Mouse (Mus musculus) heart, embryonic 16.5 days (tissue): Measurements from ENCODE around the gene Poln. TPM values are rescaled to one million over a fixed set of nuclear protein-coding genes. Genes with fewer than 3 reads are reported as not detected.
A peak's percentile ranks its signal among the peaks of the same experiment; 100 is the strongest.

ENCODE experiments used
- ATAC-seq: fragments of 200-750 bp; cut with Nextera tagmentation; replicated peaks from 2 replicates; pipeline ENCODE4 v1.8.0; 2017; ENCODE audit warnings: moderate number of reproducible peaks; ENCODE audit not compliant: insufficient read depth, low FRiP score; ENCODE audit errors: extremely low read depth
- H3K27ac ChIP-seq: fragments of 300-500 bp; sonication (generic); 2 replicates; pipeline ENCODE4 v1.5.1; 2014; ENCODE audit warnings: mild to moderate bottlenecking, low read length, control low read depth, moderate library complexity
- H3K27me3 ChIP-seq: fragments of 300-500 bp; sonication (generic); 2 replicates; pipeline ENCODE4 v1.6.1; 2014; ENCODE audit warnings: low read length, mixed read lengths; ENCODE audit not compliant: control insufficient read depth, insufficient read depth
- H3K36me3 ChIP-seq: fragments of 300-500 bp; sonication (generic); 2 replicates; pipeline ENCODE4 v1.6.1; 2014; ENCODE audit not compliant: control insufficient read depth, insufficient read depth
- H3K4me1 ChIP-seq: fragments of 300-500 bp; sonication (generic); 2 replicates; pipeline ENCODE4 v1.6.1; 2014; ENCODE audit warnings: low read length, mixed read lengths; ENCODE audit not compliant: control insufficient read depth, insufficient read depth
- H3K4me2 ChIP-seq: fragments of 300-500 bp; sonication (generic); 2 replicates; pipeline ENCODE4 v1.6.1; 2014; ENCODE audit warnings: low read depth, mild to moderate bottlenecking, control low read depth, low read length
- H3K4me3 ChIP-seq: fragments of 300-500 bp; sonication (generic); 2 replicates; pipeline ENCODE4 v1.5.1; 2014; ENCODE audit warnings: mild to moderate bottlenecking, control low read depth, low read length
- H3K9ac ChIP-seq: fragments of 300-500 bp; sonication (generic); 2 replicates; pipeline ENCODE4 v1.6.1; 2014; ENCODE audit warnings: low read length, control low read depth
- H3K9me3 ChIP-seq: fragments of 300-500 bp; sonication (generic); replicated peaks from 2 replicates; pipeline ENCODE4 v1.6.1; 2016; ENCODE audit warnings: low read length; ENCODE audit not compliant: control insufficient read depth
- WGBS: fragments of 180-500 bp; shearing (Covaris S2); extraction: QIAGEN DNeasy Blood & Tissue Kit; methylation state at CpG from one replicate; pipeline ENCODE4 v1.1.7; 2014; 5-methylcytosine and 5-hydroxymethylcytosine counted together
- polyA plus RNA-seq: library from polyadenylated mRNA; unstranded; fragments of >200 nt; fragmentation: Nextera tagmentation; extraction: Ambion mirVana; gene quantifications from 2 replicates; pipeline ENCODE4 v1.2.1, GENCODE M21; 2015

The Poln gene
- polyA plus RNA-seq, 1 experiment from 2014 or later: 0.55 TPM

DNA sequence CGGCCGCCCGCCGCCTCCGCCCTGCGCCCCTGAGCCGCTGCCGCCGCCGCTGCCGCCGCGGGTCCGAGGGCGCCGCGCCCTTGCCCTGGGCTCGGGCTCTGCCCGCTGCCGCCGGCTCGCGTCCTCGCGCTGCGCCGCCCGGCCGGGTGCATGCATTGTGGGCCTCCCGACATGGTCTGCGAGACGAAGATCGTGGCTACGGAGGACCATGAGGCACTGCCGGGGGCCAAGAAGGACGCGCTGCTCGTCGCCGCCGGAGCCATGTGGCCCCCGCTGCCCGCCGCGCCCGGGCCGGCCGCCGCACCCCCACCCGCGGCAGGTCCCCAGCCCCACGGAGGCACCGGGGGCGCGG lies 172.6 kb downstream of the Poln start:
- peak overlapping the region; percentile 79 for H3K4me3 ChIP-seq
- H3K27me3 ChIP-seq: peaks cover 53% of the 10 kb centered on the region
- H3K9ac ChIP-seq: peak overlapping the region; percentile 76
- peak overlapping the region; percentile 98 for H3K4me2 ChIP-seq
- no peaks in the 10 kb centered on the region for H3K9me3 ChIP-seq
- WGBS: under 1% methylated on average over 50 of the region's 55 CpGs
- H3K36me3 ChIP-seq: no peaks in the 10 kb centered on the region
- peak overlapping the region; percentile 46 for H3K27ac ChIP-seq
- no peak; the same call in 1 of the 2 replicates for ATAC-seq
- 0 out of 2 replicates have a peak, but pooled peaks cover 3% of the 10 kb centered on the region for H3K4me1 ChIP-seq

DNA sequence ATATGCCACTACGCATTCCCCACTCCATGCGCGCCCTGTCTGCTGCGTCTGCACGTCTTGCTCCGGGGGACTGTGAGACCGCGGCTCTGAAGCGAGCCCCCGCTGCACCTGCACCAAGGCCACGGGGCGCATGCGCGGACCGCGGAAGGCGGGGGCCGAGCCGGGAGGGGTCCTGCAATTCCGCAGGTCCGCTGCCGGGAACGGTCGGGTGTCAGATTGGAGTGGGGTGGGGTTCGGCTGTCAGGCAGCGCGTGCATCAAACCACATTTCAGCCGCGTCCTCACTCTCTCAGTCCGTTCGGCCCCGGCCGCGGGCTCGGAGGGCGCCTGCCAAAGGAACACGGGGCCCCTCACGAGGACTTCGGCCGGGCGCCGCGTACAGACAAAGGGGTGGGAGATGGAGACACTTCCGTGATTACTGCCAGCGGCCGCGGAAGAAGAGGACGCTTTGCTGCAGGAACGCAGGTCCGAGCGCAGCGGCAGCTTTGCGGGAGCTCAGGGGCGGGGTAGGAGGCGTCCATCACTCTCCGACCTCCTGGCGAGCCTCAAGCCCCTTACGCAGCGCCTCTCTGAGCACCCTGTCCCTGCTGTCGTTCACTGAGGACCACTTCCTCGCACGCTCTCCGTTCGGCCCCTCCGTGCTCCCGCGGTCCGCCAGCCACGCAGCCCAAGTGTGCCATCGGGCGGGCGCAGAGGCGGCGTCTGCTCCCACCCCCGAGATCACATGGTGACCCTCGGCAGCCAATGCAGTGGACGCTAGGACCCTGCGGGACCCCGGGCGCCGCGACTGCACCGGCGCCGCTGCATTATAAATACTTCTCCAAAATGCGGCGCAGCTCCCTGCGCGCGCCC lies 173.2 kb downstream of the Poln start, which contains the start of gene Nat8l:
TSS of gene Nat8l (plus strand) at position 142 of the 851 bp plus-strand sequence.
- peak within 1 kb of the TSS; percentile 79 for H3K4me3 ChIP-seq
- peak within 1 kb of the TSS; percentile 46 for H3K27ac ChIP-seq
- H3K36me3 ChIP-seq: no peaks in the 10 kb centered on the region
- H3K9ac ChIP-seq: peak within 1 kb of the TSS; percentile 76
- H3K9me3 ChIP-seq: no peaks in the 10 kb centered on the region
- H3K27me3 ChIP-seq: peaks cover 53% of the 10 kb centered on the region
- ATAC-seq: peak; percentile 77
- H3K4me1 ChIP-seq: 0 out of 2 replicates have a peak, but pooled peaks cover 3% of the 10 kb centered on the region
- H3K4me2 ChIP-seq: peak within 1 kb of the TSS; percentile 98
- WGBS: under 1% methylated on average over 90 of the region's 90 CpGs

DNA sequence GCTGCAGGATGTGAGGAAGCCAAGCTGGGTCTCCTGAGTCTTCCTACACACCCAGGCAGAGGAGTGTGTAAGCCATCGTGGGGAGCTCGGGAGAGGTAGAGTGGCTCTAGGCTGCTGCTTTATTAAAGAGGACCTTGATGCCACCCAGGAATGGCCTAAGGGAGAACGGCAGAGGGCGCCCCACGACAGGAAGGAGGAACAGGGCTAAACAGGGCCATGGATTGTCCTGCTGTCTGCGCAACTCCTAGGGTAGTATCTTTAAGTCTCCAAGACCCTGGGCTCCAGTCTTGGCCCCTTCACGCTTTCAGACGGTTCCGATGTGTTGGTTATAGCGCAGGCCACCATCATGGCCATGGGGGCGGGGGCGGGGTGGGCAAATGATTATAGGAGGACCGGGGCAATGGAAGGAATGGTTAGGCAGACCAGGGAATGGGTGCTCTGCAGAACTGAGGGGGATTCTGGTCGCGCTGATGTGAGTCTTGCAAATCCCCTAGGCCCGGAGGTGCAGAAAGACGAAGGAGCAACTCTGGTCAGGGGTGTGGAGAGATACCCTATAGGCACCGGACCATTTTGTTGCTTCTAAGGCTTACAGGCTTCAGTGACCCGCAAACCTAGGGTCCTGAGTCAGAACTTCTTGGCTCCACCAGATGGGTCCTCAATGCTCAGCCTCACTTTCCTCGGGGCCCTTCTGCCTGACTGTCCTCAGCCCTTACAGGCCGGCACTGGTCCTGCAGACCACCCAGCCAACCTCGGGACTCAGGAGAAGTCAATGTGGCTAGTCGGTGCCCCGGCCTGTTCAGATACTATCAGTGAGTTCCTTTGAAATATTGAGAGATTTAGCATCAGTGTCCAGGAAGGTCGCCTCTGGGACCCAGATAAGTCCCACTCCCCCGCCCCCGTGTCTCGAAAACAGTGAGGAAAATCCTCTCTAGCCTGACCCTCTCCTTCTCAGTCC lies 174.3 kb downstream of the Poln start:
- H3K27ac ChIP-seq: no peak overlapping the region
- no peak for ATAC-seq
- no peaks in the 10 kb centered on the region for H3K9me3 ChIP-seq
- WGBS: 33% methylated on average over 28 of the region's 28 CpGs
- H3K4me2 ChIP-seq: peak overlapping the region; percentile 98
- 0 out of 2 replicates have a peak, but pooled peaks cover 3% of the 10 kb centered on the region for H3K4me1 ChIP-seq
- no peak overlapping the region for H3K9ac ChIP-seq
- H3K27me3 ChIP-seq: peaks cover 50% of the 10 kb centered on the region
- no peak overlapping the region; the same call in 1 of the 2 replicates for H3K4me3 ChIP-seq
- no peaks in the 10 kb centered on the region for H3K36me3 ChIP-seq

DNA sequence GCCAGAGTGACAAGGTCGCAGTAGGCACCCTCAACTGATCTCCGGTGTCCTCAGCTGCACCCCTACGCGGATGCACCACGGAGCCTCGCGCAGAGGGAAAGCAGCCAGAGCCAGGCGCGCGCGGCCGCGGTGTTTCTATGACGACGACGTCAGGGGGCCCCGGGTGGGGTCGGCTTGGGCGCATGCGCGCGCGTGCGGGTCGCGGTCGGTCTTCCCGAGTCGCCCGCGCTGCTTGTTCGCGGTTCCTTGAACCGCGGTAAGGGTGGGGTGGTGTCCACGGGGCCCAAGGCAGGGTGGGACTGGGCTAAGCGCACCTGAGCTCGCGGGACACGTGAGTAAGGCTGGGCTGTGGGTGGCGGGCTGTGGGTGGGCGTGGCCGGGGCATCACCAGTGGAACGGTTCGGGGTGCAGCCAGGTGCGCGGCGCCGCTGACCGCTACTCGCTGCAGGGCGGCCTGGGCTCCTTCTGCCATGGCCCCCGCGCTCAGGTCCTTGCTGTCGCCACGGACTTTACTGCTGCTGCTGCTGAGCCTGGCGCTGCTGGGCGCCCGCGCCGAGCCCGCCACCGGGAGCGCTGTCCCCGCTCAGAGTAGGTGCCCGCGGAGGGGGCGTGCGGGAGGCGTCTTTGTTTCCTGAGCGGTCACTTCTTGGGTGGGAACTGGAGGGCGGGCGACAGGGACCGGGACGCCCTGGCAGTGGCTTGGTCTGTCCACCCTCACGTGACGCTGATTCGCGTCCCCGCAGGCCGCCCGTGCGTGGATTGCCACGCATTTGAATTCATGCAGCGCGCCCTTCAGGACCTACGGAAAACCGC lies 185.7 kb downstream of the Poln start, which contains the start of gene Gm1673:
TSS of gene Gm1673 (plus strand) at position 125 of the 813 bp plus-strand sequence.
- ATAC-seq: peak; percentile 84
- Histone ChIP-seq H3K4me2 (peak within 1 kb of the TSS; percentile 98), H3K4me1 (peaks cover 8% of the 10 kb centered on the region), H3K9ac (peak within 1 kb of the TSS; percentile 79), H3K36me3 (no peaks in the 10 kb centered on the region), H3K27me3 (no peaks in the 10 kb centered on the region), H3K9me3 (no peaks in the 10 kb centered on the region), H3K4me3 (peak within 1 kb of the TSS; percentile 85), H3K27ac (peak within 1 kb of the TSS; percentile 21; the same call in 1 of the 2 replicates)
- under 1% methylated on average over 76 of the region's 88 CpGs for WGBS

DNA sequence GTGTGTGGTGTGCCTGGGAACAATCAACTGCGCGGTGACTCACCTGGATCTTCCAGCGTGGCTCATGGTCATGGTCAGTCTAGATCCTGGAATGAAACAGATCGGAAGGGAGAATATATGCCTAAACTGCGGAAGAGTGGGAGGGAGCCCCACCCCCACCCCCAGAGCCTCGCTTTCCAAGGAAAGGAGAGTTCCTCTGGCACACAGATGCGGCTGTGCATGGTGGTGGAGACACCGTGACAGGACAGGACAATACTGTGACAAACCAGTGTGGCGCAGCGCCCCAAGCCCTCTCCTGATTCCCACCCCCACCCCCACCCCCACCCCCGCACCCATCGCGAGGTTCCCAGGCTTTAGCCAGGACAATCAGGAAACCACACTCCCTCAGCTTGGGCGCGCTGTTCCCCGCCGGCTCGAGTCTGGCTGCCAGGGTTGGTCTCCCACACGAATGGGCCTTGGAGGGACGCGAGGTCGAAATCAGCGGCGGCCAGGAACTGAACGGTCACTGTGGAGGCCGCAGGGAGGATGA lies 186.5 kb downstream of the Poln start:
- no peak overlapping the region for H3K27ac ChIP-seq

DNA sequence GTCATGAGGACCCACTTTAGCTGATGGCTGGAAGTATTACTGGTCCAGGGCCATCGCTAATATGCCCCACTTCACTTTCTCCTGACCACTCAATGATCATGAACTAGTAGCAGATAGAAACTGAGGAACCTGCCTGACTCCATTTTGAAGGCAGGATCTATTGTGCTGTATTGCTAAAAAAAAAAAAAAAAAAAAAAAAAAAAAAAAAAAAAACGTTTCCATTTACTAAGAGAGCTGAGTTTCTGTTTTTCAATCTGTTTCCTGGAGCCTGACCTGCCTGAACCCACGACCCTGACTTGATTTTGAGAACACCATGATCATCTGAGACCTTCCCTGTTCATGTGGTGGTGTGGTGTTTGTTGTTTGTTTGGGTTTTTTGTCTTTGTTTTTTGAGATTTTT lies 193.0 kb downstream of the Poln start:
- no peak overlapping the region for H3K4me3 ChIP-seq
- H3K4me2 ChIP-seq: no peak overlapping the region
- H3K36me3 ChIP-seq: no peaks in the 10 kb centered on the region
- H3K27me3 ChIP-seq: no peaks in the 10 kb centered on the region
- ATAC-seq: no peak
- H3K9me3 ChIP-seq: no peaks in the 10 kb centered on the region
- H3K27ac ChIP-seq: no peak overlapping the region
- no peak overlapping the region for H3K9ac ChIP-seq
- WGBS: 38% methylated on average over 3 of the region's 3 CpGs
- no peaks in the 10 kb centered on the region for H3K4me1 ChIP-seq

More for the DNA sequence above, 186.5 kb downstream of the Poln start:
- Histone ChIP-seq H3K4me3 (peak overlapping the region; percentile 85), H3K36me3 (no peaks in the 10 kb centered on the region), H3K4me2 (peak overlapping the region; percentile 98), H3K27me3 (no peaks in the 10 kb centered on the region), H3K9me3 (no peaks in the 10 kb centered on the region), H3K4me1 (peaks cover 8% of the 10 kb centered on the region), H3K9ac (peak overlapping the region; percentile 79)
- 5% methylated on average over 26 of the region's 26 CpGs for WGBS
- peak; percentile 5; the same call in 1 of the 2 replicates for ATAC-seq

DNA sequence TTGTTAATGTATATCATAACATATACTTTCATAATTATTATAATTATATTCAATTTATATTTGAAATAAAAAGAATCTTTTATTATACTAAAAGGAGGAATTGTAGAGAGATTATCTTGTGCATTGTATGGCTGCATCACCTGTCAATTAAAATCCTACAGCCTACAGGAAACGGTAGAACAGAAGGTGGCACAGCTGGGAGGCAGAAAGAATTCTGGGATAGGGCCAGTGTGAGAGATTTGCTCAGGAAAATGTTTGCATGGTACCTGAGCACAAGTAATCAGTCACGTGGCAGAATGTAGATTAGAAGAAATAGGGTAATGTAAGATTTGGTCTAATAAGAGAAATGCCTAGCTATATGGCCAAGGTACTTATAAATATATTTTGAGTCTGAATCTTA lies 194.5 kb downstream of the Poln start:
- Histone ChIP-seq H3K9ac (no peak overlapping the region), H3K27me3 (no peaks in the 10 kb centered on the region), H3K4me3 (no peak overlapping the region), H3K36me3 (no peaks in the 10 kb centered on the region), H3K27ac (no peak overlapping the region), H3K9me3 (no peaks in the 10 kb centered on the region), H3K4me2 (no peak overlapping the region), H3K4me1 (no peaks in the 10 kb centered on the region)
- ATAC-seq: no peak
- 53% methylated on average over 2 of the region's 2 CpGs for WGBS

DNA sequence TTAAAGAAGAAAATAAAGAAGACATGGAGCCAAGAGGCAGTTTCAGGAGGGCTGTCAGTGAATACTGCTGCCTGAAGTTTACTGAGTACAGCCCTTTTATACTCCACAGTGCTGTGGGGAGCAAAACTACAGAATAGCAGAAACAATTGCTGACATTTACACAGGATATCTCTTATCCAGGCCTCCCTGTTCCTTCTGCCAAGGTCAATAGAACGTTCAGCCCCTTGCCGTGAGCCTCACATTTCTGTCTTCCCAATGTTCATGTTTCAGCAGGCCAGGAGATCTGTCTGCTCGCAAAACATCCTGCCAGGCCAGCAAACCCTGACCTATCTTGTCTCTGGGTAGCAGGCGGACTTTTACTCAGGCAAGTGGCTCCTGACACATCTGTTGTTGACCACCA lies 209.9 kb downstream of the Poln start:
- WGBS: 60% methylated on average over 4 of the region's 4 CpGs

More for the DNA sequence above, 209.9 kb downstream of the Poln start:
- peak; percentile 83 for ATAC-seq
- Histone ChIP-seq H3K27ac (peak overlapping the region; percentile 48), H3K9me3 (peaks cover 5% of the 10 kb centered on the region; the same call in 1 of the 2 replicates), H3K36me3 (no peaks in the 10 kb centered on the region), H3K27me3 (no peaks in the 10 kb centered on the region), H3K4me2 (no peak overlapping the region), H3K4me3 (no peak overlapping the region), H3K9ac (no peak overlapping the region), H3K4me1 (no peaks in the 10 kb centered on the region)
